ENCODE assay signal across 7 mouse cellular contexts in the genomic region with DNA sequence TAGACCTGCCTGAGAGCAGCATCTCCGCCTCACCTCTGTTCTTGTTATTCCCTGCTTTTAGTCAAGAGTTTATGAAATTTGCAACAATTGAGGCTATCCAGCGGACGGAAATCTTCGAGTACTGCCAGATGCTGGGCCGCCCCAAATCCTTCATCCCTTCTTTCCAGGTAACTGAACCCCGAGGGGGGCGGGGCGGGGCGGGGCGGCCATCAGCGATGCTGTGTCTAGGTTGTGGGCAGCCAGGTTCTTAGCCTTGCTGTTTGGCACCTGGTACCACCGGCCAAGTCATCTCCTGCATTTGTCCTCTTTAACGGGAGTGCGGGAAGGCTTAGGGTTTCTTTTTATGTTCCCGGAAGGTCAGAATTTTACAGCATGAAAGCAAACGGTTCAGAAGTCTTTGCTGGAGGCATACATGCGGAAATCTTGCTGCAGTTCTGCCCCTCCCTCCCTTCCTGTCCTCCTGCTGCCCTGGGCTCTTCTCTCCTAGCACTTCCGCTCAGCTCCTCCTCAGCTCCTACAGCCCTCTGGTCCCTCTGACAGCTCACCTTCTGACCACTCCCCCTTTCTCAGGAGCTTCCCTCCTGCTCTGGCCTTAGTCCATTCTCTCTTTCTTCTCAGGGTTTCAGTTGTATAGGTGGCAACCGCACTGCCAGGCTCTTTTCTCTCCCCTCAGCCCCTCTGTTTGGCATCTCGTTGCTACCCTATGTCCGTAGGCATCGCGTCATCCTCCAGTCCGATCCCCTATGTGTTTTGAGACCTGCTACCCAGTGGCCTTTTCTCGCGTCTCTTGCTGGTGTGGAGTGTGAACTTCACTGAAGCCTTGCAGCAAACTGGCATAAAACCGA. TPM values are rescaled to one million over a fixed set of nuclear protein-coding genes. Genes with fewer than 3 reads are reported as not detected.
A peak's percentile ranks its signal among the peaks of the same experiment; 100 is the strongest.
DNase-seq lines count a peak whose midpoint lies in the region; ATAC-seq and TF ChIP-seq lines count a peak whose summit lies in the region.

No protein-coding gene starts in this region.

- no peak for TF ChIP-seq CTCF in lung, postnatal 0 days (IDR thresholded peaks at IDR 0.05)
- TF ChIP-seq CTCF in lung, adult 2 months (IDR thresholded peaks at IDR 0.05; ENCODE audit: insufficient read depth, low read length): no peak
- no peak for TF ChIP-seq CTCF in intestine, postnatal 0 days (IDR thresholded peaks at IDR 0.05; ENCODE audit: low read depth)

- no peaks in the 10 kb centered on the region for H3K36me3 ChIP-seq in lung, postnatal 0 days (ENCODE audit: insufficient read depth, low read length)
- no peaks in the 10 kb centered on the region for H3K36me3 ChIP-seq in forebrain, embryonic 13.5 days (ENCODE audit: poor library complexity, severe bottlenecking)
- H3K36me3 ChIP-seq in intestine, postnatal 0 days (ENCODE audit: control insufficient read depth, insufficient read depth): peaks cover 58% of the 10 kb centered on the region
- no peaks in the 10 kb centered on the region for H3K36me3 ChIP-seq in neural tube, embryonic 15.5 days

- no peak for ATAC-seq in lung, postnatal 0 days
- ATAC-seq in forebrain, embryonic 13.5 days: no peak
- no peak for ATAC-seq in intestine, postnatal 0 days
- ATAC-seq in neural tube, embryonic 15.5 days (ENCODE audit: low FRiP score): no peak

- peaks cover 3% of the 10 kb centered on the region; the same call in 1 of the 2 replicates for H3K4me1 ChIP-seq in lung, postnatal 0 days (ENCODE audit: insufficient read depth, low read depth, low read length)
- peaks cover 3% of the 10 kb centered on the region; the same call in 1 of the 2 replicates for H3K4me1 ChIP-seq in lung, adult 2 months (ENCODE audit: control insufficient read depth, insufficient read depth, low read length)
- H3K4me1 ChIP-seq in forebrain, embryonic 13.5 days: peaks cover 22% of the 10 kb centered on the region
- H3K4me1 ChIP-seq in intestine, postnatal 0 days (replicated peaks; ENCODE audit: control insufficient read depth, insufficient read depth, low read length): no peaks in the 10 kb centered on the region
- peaks cover 30% of the 10 kb centered on the region for H3K4me1 ChIP-seq in neural tube, embryonic 15.5 days

- 22% methylated on average over 27 of the region's 27 CpGs for WGBS in lung, postnatal 0 days
- WGBS in lung, adult 2 months: 28% methylated on average over 27 of the region's 27 CpGs
- WGBS in forebrain, embryonic 13.5 days: 26% methylated on average over 27 of the region's 27 CpGs
- 38% methylated on average over 27 of the region's 27 CpGs for WGBS in intestine, postnatal 0 days
- WGBS in neural tube, embryonic 15.5 days: 35% methylated on average over 27 of the region's 27 CpGs

- TF ChIP-seq POLR2A in lung, adult 2 months (IDR thresholded peaks at IDR 0.05; ENCODE audit: borderline replicate concordance, extremely low read depth, low read depth, low read length): no peak

- H3K27me3 ChIP-seq in lung, postnatal 0 days (replicated peaks; ENCODE audit: insufficient read depth, low read length): no peaks in the 10 kb centered on the region
- H3K27me3 ChIP-seq in forebrain, embryonic 13.5 days: peaks cover 4% of the 10 kb centered on the region; the same call in 1 of the 2 replicates
- H3K27me3 ChIP-seq in intestine, postnatal 0 days (replicated peaks; ENCODE audit: control insufficient read depth, insufficient read depth, low read length): no peaks in the 10 kb centered on the region
- 0 out of 2 replicates have a peak, but pooled peaks cover 4% of the 10 kb centered on the region for H3K27me3 ChIP-seq in neural tube, embryonic 15.5 days (replicated peaks)

- DNase-seq in lung, postnatal 0 days (ENCODE audit: low spot score): peak; percentile 53
- no peak for DNase-seq in lung, adult 2 months
- DNase-seq in urinary bladder, postnatal 14 days (ENCODE audit: low spot score): no peak
- DNase-seq in embryo, embryonic 10.5 days (ENCODE audit: low spot score): no peak

- H3K9ac ChIP-seq in lung, postnatal 0 days (replicated peaks; ENCODE audit: low read depth): no peak overlapping the region
- H3K9ac ChIP-seq in forebrain, embryonic 13.5 days: peak overlapping the region; percentile 14; the same call in 1 of the 2 replicates
- no peak overlapping the region for H3K9ac ChIP-seq in intestine, postnatal 0 days (ENCODE audit: low read depth, low read length)
- no peak overlapping the region for H3K9ac ChIP-seq in neural tube, embryonic 15.5 days (replicated peaks)

- peak overlapping the region; percentile 47 for H3K4me2 ChIP-seq in lung, postnatal 0 days (replicated peaks; ENCODE audit: low read depth, low read length)
- peak overlapping the region; percentile 38 for H3K4me2 ChIP-seq in forebrain, embryonic 13.5 days
- peak overlapping the region; percentile 44 for H3K4me2 ChIP-seq in intestine, postnatal 0 days (replicated peaks; ENCODE audit: low read depth)
- peak overlapping the region; percentile 44 for H3K4me2 ChIP-seq in neural tube, embryonic 15.5 days

- no peak for TF ChIP-seq EP300 in lung, postnatal 0 days (IDR thresholded peaks at IDR 0.05)

- no peaks in the 10 kb centered on the region for H3K9me3 ChIP-seq in lung, postnatal 0 days (ENCODE audit: low read length)
- H3K9me3 ChIP-seq in forebrain, embryonic 13.5 days (replicated peaks): no peaks in the 10 kb centered on the region
- 0 out of 2 replicates have a peak, but pooled peaks cover 2% of the 10 kb centered on the region for H3K9me3 ChIP-seq in intestine, postnatal 0 days (ENCODE audit: control insufficient read depth)
- H3K9me3 ChIP-seq in neural tube, embryonic 15.5 days (replicated peaks): no peaks in the 10 kb centered on the region

- no peak overlapping the region for H3K27ac ChIP-seq in lung, postnatal 0 days (ENCODE audit: low read length)
- no peak overlapping the region for H3K27ac ChIP-seq in forebrain, embryonic 13.5 days
- no peak overlapping the region for H3K27ac ChIP-seq in intestine, postnatal 0 days (ENCODE audit: low read depth, low read length)
- H3K27ac ChIP-seq in neural tube, embryonic 15.5 days (replicated peaks): no peak overlapping the region

- H3K4me3 ChIP-seq in lung, postnatal 0 days (ENCODE audit: low read depth, low read length): peak overlapping the region; percentile 8; the same call in 1 of the 2 replicates
- no peak overlapping the region for H3K4me3 ChIP-seq in lung, adult 2 months (replicated peaks; ENCODE audit: extremely low read depth, low read depth, low read length)
- no peak overlapping the region for H3K4me3 ChIP-seq in forebrain, embryonic 13.5 days
- no peak overlapping the region; the same call in 1 of the 2 replicates for H3K4me3 ChIP-seq in intestine, postnatal 0 days (ENCODE audit: low read depth, low read length)
- H3K4me3 ChIP-seq in neural tube, embryonic 15.5 days (replicated peaks): no peak overlapping the region; the same call in 1 of the 2 replicates

RNA-seq across cellular contexts. Expression of a gene that starts 48.4 kb away (rescaled TPM):
- polyA plus RNA-seq in lung, postnatal 0 days (2015; fragmentation: Nextera tagmentation; extraction: Ambion mirVana): 0.87 and 1.2 TPM in 2 replicates
- polyA plus RNA-seq in lung, adult 2 months (2012; rRNA removed): 5.8 and 8.0 TPM in 2 replicates
- polyA plus RNA-seq in forebrain, embryonic 13.5 days (2015; fragmentation: Nextera tagmentation; extraction: Ambion mirVana): 0.23 and 0.87 TPM in 2 replicates
- polyA plus RNA-seq in intestine, postnatal 0 days (2015; fragmentation: Nextera tagmentation; extraction: Ambion mirVana): 28.6 and 33.0 TPM in 2 replicates
- polyA plus RNA-seq in neural tube, embryonic 15.5 days (2015; fragmentation: Nextera tagmentation; extraction: Ambion mirVana): 0.45 and 1.5 TPM in 2 replicates
